Mouse (Mus musculus): ENCODE data around the gene Ak1.

The Ak1 gene

GRCm38 (mm10) chr2:32599409-32599808 lies 22.1 kb upstream of the Ak1 start, which contains the start of gene St6galnac6:
Gene St6galnac6 (plus strand): TSS chr2:32599709.
- DNase-seq (ENCODE audit: low read depth, low spot score) = no peak

GRCm38 (mm10) chr2:32601417-32602065 lies 20.0 kb upstream of the Ak1 start:
- DNase-seq (ENCODE audit: low read depth, low spot score) = no peak

DNA sequence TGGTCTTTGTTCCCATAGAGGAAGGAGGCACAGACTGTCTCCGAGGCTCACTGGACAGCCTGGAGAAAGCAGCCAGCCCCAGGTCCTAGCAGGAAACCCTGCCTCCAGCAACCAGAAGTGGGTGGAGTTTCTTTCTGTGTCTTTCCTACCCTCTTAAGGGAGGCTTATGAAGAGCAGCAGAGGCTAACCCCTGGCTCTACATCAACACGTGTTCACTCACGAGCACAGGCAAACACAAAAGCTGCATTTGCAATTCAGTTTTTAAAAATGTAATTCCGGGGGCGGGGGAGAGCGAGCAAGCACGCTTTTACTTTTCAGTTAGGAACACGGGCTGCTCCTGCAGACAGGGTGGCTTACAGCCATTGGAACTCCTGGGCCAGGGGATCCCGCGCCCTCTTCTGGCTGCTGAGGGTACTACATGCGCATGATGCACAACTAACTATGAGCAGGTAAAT lies 18.9 kb upstream of the Ak1 start:
- DNase-seq (ENCODE audit: low read depth, low spot score) = no peak

- DNase-seq (ENCODE audit: low read depth, low spot score) = no peak
Observed at GRCm38 (mm10) chr2:32604631-32605030, 16.9 kb upstream of the Ak1 start.

- DNase-seq (ENCODE audit: low read depth, low spot score) = peak; percentile 70
Observed at GRCm38 (mm10) chr2:32606161-32607142, 15.1 kb upstream of the Ak1 start.

DNA sequence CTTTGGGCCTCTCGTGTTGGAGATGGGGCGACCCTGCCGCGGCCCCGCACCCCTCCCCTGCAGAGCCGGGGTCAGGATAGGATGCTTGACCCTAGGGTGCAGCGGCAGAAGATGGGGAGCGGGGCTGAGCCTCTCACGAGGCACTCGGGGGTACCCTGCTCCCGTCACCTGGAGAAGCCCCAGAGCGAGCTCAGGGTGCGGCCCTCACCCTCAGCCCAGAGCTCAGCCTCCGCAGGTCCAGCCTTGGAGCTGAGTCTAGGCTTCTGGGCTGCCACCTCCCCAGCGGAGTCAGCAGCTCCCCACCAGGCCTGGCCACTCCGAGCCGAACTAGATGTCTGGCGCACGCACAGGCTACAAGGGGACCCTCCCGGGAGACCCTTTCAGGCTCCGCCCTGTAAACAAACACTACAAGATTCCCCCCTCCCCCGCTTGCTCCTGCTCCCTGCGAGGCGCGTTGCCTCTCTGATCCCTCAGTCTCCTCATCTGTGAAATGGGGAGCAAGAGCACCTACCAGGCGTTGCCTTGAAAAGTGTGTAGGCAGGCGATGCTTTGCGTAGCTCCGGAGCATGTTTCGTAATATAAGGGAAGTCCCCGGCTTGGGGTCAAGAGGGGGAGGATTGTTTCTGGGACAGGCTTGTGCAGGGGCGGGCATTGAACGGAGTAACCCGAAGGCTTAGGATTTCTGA lies 14.2 kb upstream of the Ak1 start:
- no peak for DNase-seq (ENCODE audit: low read depth, low spot score)

- no peak for DNase-seq (ENCODE audit: low read depth, low spot score)
Observed at GRCm38 (mm10) chr2:32608141-32608777, 13.3 kb upstream of the Ak1 start.

DNA sequence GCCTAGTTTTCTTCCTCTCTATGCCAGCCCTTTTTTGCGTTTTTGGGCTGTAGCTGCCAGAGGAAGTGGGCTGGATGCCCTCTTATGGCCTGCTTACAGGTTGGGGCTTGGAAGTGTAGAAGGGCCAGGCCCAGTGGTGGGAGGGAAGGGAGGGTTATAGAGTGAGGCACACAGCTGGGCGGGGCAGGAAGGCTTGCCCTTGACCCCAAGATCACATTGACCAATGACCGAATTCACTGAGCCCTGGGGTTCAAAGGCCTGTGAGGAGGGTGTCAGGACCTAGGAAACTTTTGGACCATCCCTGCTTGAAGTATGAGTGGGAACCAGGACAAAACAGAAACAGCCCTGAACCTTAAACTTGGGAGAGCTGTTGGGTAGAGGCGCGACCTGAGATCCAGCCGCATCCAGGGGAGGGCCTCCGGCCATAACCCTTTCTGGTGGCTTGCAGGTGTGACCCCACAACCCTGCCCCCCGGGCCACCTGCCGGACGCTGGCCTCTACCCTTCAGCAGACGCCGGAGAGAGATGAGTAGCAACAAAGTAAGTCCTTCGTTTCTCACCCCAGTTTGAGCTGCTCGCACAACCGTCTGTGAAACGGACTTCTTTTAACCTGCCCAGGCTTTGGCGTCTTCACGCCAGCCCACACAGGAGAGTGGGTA lies 12.7 kb upstream of the Ak1 start:
- no peak for DNase-seq (ENCODE audit: low read depth, low spot score)

- no peak for DNase-seq (ENCODE audit: low read depth, low spot score)
Observed at GRCm38 (mm10) chr2:32610610-32611229, 10.8 kb upstream of the Ak1 start.

DNA sequence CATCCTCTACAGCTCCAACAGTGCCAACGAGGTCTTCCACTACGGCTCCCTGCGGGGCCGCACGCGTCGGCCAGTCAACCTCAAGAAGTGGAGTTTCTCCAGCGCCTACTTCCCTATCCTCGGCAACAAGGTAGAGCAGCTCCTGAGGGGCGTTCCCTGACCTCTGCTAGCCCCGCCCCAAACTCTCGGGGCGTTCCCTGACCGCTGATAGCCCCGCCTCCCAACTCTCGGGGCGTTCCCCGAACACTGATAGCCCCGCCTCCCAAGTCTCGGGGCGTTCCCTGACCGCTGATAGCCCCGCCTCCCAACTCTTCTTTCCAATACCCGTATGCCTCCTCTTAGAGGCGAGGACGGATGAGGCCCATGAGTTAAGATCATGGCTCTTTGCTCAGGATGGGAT lies 9.3 kb upstream of the Ak1 start:
- DNase-seq (ENCODE audit: low read depth, low spot score) = no peak

DNA sequence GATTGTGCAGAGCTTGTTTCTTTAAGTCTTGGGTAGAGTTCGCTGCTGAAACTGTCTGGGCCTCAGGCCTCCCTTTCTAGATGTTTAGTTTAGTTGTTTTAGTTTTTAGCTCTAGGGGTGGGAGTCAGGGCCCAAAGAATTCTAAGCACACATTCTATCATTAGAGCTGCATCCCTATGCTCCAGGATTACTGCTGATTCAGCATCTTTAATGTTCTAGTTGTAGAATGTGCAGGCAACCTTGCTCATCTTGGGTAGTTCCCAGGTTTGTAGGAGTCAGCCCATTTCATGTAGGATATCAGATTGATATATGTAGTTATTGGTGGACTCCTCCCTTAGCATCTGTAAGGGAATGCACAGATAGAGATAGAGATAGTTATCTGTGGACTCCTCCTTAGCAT lies 4.4 kb upstream of the Ak1 start:
- no peak for DNase-seq (ENCODE audit: low read depth, low spot score)

- DNase-seq (ENCODE audit: low read depth, low spot score) = no peak
Observed at GRCm38 (mm10) chr2:32617601-32618000, 4.0 kb upstream of the Ak1 start.

GRCm38 (mm10) chr2:32618051-32618450 lies 3.5 kb upstream of the Ak1 start:
- DNase-seq (ENCODE audit: low read depth, low spot score) = no peak

DNA sequence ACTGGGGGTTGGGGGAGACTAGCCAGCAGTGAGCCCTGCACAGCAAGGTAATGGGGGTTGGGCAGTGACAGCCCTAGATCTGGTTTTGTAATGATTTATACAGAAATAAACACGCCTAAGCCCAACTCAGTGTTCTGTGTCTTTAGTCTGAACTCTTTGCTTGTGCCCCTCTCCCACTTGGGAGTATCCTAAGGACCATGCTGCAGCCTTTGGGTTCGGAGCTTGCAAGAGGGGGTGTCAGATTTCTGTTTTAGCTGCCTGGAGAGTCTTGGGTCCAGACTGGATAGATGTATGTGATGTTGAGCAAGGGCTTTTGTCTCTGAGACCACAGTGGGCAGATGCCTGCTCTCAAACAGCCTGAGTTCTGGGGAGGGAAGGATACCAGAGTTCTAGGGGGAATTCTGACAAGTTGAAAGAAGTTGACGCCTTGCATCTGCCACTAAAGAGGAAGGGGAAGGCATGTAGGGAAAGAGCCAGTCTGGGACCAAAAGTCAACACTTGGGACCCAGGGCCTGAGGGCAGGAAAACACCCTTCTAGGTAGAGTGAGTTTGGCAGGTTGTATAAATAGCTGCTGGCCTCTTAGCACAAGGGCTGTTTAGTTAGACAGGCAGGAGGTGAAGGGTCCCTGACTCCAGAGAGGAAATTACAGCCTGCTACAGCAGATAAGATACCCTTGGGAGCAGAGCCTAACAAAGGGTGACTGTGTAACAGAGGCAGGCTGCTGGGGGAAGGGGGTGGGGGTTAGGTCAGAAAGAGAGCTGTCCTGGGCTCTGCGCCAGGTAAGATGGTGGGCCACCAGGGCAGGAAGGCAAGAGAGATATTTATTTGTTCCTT lies 659 bp upstream of the Ak1 start:
- no peak for DNase-seq (ENCODE audit: low read depth, low spot score)

- no peak for DNase-seq (ENCODE audit: low read depth, low spot score)
Observed at GRCm38 (mm10) chr2:32624111-32624748, 2.7 kb downstream of the Ak1 start.

- DNase-seq (ENCODE audit: low read depth, low spot score) = peak; percentile 91
Observed at GRCm38 (mm10) chr2:32625212-32625872, 3.8 kb downstream of the Ak1 start.

DNA sequence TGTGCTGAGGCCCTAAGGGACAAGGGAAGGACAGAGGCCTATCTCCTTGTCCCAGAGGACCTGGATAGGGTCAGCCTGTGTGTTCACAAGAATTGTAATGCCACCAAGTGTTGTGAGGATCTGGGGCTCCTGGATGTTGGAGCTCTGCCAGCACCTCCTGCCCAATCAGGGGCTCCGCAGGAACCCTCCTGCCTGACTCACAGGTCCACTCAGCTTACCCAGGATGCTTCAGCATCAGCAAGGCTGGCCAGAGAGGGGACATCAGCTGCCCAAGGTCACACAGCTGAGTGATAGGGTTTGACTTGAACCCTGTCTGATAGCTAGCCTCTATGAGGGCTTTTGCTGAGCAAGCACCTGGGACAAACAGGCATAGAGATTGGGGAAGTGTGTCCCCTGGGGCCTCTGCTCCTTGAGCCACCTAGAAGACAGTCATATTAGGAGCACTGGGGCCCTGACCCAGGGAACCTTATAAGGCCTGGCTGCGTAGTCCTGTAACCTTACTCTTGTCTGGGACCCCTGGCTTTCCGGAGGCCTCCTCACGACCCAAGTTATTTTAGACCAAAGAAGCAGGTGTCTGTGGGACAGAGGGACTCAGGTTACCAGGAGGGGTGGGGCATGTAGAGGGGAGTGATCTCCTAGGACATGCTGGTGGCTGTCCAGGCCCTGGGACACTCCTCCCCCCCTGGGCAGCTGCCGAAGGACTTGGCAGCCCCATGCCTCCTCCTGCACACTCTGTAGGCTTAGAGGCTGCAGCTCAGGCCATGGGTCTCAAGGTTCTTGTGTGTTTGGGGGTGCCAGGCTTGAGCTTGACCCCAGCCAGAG lies 4.5 kb downstream of the Ak1 start:
- DNase-seq (ENCODE audit: low read depth, low spot score) = peak; percentile 66
